In genomic region chr10:119830388-119830956, GRCm38 (mm10) we compare ENCODE assay signal across 9 mouse cellular contexts.
DNase-seq lines count a peak whose midpoint lies in the region; ATAC-seq and TF ChIP-seq lines count a peak whose summit lies in the region.
"Had no signal": no experiment of that assay in that cellular context is flagged by ENCODE, and none has a peak within 500 bp of the region (broad histone marks: within the 10 kb centered on the region; RNA-seq: fewer than 3 reads in every experiment).

No protein-coding gene starts in this region.

- DNase-seq in forebrain, embryonic 14.5 days (ENCODE audit: low spot score) = peak; percentile 37
- DNase-seq in forebrain, embryonic 11.5 days (ENCODE audit: low spot score) = no peak
- peak; percentile 68 for DNase-seq in lung, embryonic 14.5 days
- no peak for DNase-seq in lung, adult 2 months
- DNase-seq in cerebellum, adult 9-11 months = peak; percentile 5
- DNase-seq in right cerebral cortex, postnatal 10 days (ENCODE audit: low spot score in 2 of 2) = peak; percentile 58 to 71
- no peak for DNase-seq in thymus, postnatal 10 days (ENCODE audit: low spot score in 2 of 2)
- DNase-seq in thymus, adult 18-20 months = no peak

- peaks cover 4% of the 10 kb centered on the region; the same call in 1 of the 2 replicates for H3K4me1 ChIP-seq in forebrain, embryonic 14.5 days (ENCODE audit: control insufficient read depth, insufficient read depth, low read length)
- H3K4me1 ChIP-seq in forebrain, embryonic 11.5 days (replicated peaks; ENCODE audit: control insufficient read depth, insufficient read depth, low read length) = no peaks in the 10 kb centered on the region
- H3K4me1 ChIP-seq in lung, embryonic 14.5 days (ENCODE audit: insufficient read depth) = no peaks in the 10 kb centered on the region
- H3K4me1 ChIP-seq in lung, adult 2 months (ENCODE audit: control insufficient read depth, insufficient read depth, low read length) = no peaks in the 10 kb centered on the region
- H3K4me1 ChIP-seq: megakaryocyte, embryonic 14.5 days had no signal

- H3K9me3 ChIP-seq in forebrain, embryonic 14.5 days (replicated peaks; ENCODE audit: control insufficient read depth, low read length) = peaks cover 6% of the 10 kb centered on the region
- H3K9me3 ChIP-seq in forebrain, embryonic 11.5 days (ENCODE audit: control insufficient read depth, low read length) = peaks cover 6% of the 10 kb centered on the region; the same call in 1 of the 2 replicates
- H3K9me3 ChIP-seq in lung, embryonic 14.5 days (ENCODE audit: low read depth, low read length) = no peaks in the 10 kb centered on the region; the same call in 1 of the 2 replicates

- ATAC-seq in forebrain, embryonic 14.5 days = no peak
- no peak for ATAC-seq in forebrain, embryonic 11.5 days (replicated peaks; ENCODE audit: low FRiP score)
- peak; percentile 62; the same call in 1 of the 2 replicates for ATAC-seq in lung, embryonic 14.5 days (ENCODE audit: insufficient read depth)

- H3K27me3 ChIP-seq in forebrain, embryonic 14.5 days (replicated peaks; ENCODE audit: control insufficient read depth, insufficient read depth, low read length) = no peaks in the 10 kb centered on the region
- no peaks in the 10 kb centered on the region for H3K27me3 ChIP-seq in forebrain, embryonic 11.5 days (ENCODE audit: control insufficient read depth, insufficient read depth, low read length)
- no peaks in the 10 kb centered on the region for H3K27me3 ChIP-seq in lung, embryonic 14.5 days (ENCODE audit: insufficient read depth, low read length)
- H3K27me3 ChIP-seq: megakaryocyte, embryonic 14.5 days had no signal

- 71% methylated on average over 6 of the region's 6 CpGs for WGBS in forebrain, embryonic 14.5 days
- 73% methylated on average over 6 of the region's 6 CpGs for WGBS in forebrain, embryonic 11.5 days
- 71% methylated on average over 6 of the region's 6 CpGs for WGBS in lung, embryonic 14.5 days
- WGBS in lung, adult 2 months = 65% methylated on average over 6 of the region's 6 CpGs

- no peak for TF ChIP-seq POLR2A in lung, adult 2 months (IDR thresholded peaks at IDR 0.05; ENCODE audit: borderline replicate concordance, extremely low read depth, low read depth, low read length)

- no peak overlapping the region for H3K4me3 ChIP-seq in forebrain, embryonic 14.5 days (ENCODE audit: low read depth, low read length)
- no peak overlapping the region for H3K4me3 ChIP-seq in forebrain, embryonic 11.5 days (ENCODE audit: low read depth, low read length)
- no peak overlapping the region for H3K4me3 ChIP-seq in lung, embryonic 14.5 days (ENCODE audit: low read depth, low read length)
- H3K4me3 ChIP-seq in lung, adult 2 months (replicated peaks; ENCODE audit: extremely low read depth, low read depth, low read length) = no peak overlapping the region
- H3K4me3 ChIP-seq: megakaryocyte, embryonic 14.5 days had no signal

- no peak overlapping the region for H3K4me2 ChIP-seq in forebrain, embryonic 14.5 days (ENCODE audit: low read length)
- H3K4me2 ChIP-seq in forebrain, embryonic 11.5 days (ENCODE audit: low read depth, low read length, severe bottlenecking) = no peak overlapping the region
- H3K4me2 ChIP-seq in lung, embryonic 14.5 days = no peak overlapping the region

- TF ChIP-seq CTCF in lung, embryonic 14.5 days (IDR thresholded peaks at IDR 0.05; ENCODE audit: low read depth) = no peak
- TF ChIP-seq CTCF in lung, adult 2 months (IDR thresholded peaks at IDR 0.05; ENCODE audit: insufficient read depth, low read length) = no peak

- H3K9ac ChIP-seq in forebrain, embryonic 14.5 days (ENCODE audit: low read length) = no peak overlapping the region
- no peak overlapping the region for H3K9ac ChIP-seq in forebrain, embryonic 11.5 days (ENCODE audit: low read length)
- H3K9ac ChIP-seq in lung, embryonic 14.5 days = no peak overlapping the region

- H3K27ac ChIP-seq in forebrain, embryonic 14.5 days (ENCODE audit: low read depth, low read length) = no peak overlapping the region
- no peak overlapping the region for H3K27ac ChIP-seq in forebrain, embryonic 11.5 days (ENCODE audit: low read depth, low read length)
- no peak overlapping the region for H3K27ac ChIP-seq in lung, embryonic 14.5 days (ENCODE audit: low read depth)

- H3K36me3 ChIP-seq in forebrain, embryonic 14.5 days (ENCODE audit: control insufficient read depth, insufficient read depth, low read length) = no peaks in the 10 kb centered on the region
- no peaks in the 10 kb centered on the region for H3K36me3 ChIP-seq in forebrain, embryonic 11.5 days (ENCODE audit: control insufficient read depth, insufficient read depth, low read length)
- no peaks in the 10 kb centered on the region for H3K36me3 ChIP-seq in lung, embryonic 14.5 days (ENCODE audit: insufficient read depth)

Comparison
In these comparisons a context has a peak if more than half of its experiments do, and no peak if none do; other contexts are left out.
1. DNase-seq: peak in forebrain, embryonic 14.5 days (single experiment), lung, embryonic 14.5 days (single experiment), cerebellum, adult 9-11 months (single experiment) and right cerebral cortex, postnatal 10 days (2 of 2); none in forebrain, embryonic 11.5 days (single experiment), lung, adult 2 months (single experiment), thymus, postnatal 10 days (0 of 2) and thymus, adult 18-20 months (0 of 2).